Mouse (Mus musculus): ENCODE data around the gene Rnasek. TPM values are rescaled to one million over a fixed set of nuclear protein-coding genes. Genes with fewer than 3 reads are reported as not detected.
A peak's percentile ranks its signal among the peaks of the same experiment; 100 is the strongest.

The Rnasek gene
- total RNA-seq, 4 experiments from 2014 or later = 91.2 to 119 (median 96.3) TPM

DNA sequence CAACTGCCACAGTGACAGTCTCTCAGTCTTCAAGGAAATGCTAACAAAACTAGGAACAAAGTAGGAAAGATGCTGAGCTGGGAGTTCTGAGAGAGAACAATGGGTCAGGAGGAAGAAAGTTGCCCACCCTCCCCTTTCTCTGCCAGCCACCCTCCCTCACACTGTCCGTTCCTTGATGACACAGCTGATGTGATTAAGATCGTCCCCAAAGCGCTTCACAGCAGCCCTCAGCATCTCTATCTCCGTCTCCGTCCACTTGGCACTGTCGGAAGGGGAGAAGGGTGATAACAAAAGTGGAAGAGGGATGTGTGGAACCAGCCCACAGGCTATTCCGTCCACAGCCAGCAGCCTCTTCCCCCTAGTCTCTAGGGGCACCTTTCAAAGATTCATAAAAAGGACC, 2.9 kb downstream of the Rnasek start:
- no peak for DNase-seq (ENCODE audit: low spot score)

DNA sequence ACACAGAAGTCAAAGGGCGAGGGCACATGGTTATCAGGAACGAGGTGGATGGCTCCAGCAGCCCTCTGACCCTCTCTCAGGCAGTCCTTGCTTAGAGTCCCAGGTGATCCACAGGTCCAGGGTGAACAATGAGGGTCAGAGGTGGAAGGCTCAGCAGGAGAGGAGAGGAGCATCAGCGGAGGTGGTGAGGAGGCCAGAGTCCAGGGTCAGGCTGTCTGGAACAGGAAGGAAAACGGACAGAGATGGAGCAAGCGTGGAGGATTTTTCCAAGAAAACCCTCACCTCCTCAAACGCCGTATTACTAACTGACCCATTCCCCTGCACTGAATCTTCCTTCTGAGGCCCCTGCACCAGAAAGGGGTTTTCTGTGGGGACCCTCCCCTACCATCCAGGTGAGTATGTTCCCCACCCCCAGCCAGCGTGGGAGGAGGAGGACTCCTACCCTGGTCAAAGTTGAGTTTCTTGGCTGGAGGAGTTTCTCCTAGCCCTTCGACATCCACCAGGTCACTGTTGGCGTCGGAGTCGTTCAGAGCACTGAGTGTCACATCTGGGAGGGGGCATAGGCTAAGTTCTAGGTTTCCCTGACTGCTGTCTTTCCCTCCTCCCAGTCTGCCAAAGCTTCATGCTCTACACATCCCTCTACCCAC, 4.3 kb downstream of the Rnasek start:
- no peak for DNase-seq (ENCODE audit: low spot score)

DNA sequence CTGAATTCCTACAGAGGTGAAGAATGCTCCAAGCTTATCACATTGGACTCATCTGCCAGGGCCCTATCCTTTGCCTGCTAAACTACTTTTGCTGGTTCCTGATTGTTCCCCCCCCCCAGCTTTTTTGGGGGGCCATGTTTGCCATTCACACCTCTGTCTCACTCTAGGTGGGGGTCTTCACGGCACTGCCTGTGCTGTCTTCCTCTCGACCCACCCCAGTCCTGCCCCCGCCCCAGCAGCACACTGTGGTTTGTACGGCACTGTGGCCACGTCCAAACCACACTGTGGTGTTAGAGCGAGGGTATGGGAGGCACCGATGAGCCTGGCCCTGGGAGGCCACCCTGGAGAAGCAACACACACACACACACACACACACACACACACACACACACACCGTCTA, 5.1 kb downstream of the Rnasek start:
- DNase-seq (ENCODE audit: low spot score) = no peak

DNA sequence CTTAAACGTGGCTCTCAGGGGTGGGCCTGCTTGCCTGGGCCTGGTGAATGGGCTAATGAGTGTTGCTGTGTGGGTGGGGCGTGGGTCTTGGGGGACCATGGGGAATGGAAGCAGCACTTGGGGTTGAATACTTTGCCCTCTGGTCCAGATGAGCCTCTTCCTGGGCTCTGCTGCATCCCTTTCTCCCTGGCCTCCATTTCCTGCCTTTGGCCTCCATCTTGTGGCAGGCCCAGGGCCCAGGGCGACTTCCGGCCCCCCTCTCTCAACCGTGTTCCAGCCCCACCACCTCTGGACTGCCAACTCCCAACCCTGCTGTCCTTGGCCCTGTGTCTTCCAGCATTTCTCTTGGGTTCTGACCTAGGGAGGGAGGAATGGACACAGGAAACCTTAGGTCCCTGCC, 5.6 kb downstream of the Rnasek start:
- DNase-seq (ENCODE audit: low spot score) = no peak

DNA sequence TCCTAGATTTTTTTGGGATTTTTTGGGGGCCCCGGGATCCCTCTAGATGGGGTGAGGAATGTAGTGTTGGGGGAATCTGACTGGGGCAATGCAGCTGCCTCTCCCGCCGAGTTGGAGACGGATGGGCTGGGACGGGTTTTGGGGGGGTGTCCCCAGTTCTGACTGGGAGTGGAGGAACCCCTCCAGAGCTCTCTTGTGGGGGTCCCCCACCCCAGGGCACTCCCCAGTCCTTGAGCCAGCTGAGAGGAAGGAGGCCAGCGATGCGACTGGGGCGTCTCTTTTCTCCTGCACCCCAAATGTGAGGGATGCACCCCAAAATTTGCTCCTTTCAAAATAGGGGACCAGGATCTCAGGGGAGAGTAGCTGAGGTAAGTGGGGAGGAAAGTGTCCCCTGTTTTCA, 6.6 kb downstream of the Rnasek start:
- no peak for DNase-seq (ENCODE audit: low spot score)

DNA sequence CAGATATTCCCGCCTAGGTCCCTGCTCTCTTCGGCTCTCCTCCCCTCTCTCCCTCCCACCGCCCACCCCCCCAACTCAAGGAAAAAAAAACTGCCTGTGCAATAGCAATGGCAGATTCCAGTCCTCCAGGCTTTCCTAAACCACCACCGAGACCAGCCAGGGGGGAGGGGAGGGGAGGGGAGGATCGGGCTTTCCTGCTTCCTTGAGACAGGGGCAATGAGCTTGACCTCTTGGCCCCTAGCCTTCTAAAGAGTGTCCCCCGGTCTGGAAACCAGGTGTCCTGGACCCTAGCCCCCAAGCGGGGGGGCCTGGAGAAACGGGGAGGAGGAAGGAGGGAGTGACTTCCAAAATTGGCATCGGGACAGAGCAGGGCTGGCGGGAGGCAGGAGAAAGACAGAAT, 7.1 kb downstream of the Rnasek start:
- DNase-seq (ENCODE audit: low spot score) = no peak

DNA sequence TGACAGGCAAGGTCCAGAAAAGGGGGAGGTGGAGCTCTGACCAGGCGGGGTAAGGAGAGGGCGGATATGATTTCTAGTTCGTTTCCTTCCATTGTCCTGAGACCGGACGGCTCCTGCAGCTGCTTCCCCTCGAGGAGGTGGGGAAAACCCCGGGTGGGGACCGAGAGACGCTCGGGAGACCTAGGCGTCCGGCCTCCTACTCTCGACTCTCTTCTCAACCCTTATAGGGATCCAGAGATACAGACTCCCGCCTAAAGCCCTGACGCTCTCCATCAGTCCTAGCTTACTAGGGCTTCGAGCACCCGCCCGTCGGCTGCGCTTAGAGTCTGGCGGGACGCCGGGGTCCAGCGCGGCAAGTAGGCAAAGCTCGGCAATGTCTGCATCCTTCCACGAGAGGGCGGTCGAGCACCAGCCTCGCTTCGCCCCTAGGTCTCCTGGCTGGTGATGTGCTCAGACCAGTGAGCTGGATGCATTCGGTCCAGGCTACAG, 9.4 kb downstream of the Rnasek start:
- peak; percentile 90 for DNase-seq (ENCODE audit: low spot score)

DNA sequence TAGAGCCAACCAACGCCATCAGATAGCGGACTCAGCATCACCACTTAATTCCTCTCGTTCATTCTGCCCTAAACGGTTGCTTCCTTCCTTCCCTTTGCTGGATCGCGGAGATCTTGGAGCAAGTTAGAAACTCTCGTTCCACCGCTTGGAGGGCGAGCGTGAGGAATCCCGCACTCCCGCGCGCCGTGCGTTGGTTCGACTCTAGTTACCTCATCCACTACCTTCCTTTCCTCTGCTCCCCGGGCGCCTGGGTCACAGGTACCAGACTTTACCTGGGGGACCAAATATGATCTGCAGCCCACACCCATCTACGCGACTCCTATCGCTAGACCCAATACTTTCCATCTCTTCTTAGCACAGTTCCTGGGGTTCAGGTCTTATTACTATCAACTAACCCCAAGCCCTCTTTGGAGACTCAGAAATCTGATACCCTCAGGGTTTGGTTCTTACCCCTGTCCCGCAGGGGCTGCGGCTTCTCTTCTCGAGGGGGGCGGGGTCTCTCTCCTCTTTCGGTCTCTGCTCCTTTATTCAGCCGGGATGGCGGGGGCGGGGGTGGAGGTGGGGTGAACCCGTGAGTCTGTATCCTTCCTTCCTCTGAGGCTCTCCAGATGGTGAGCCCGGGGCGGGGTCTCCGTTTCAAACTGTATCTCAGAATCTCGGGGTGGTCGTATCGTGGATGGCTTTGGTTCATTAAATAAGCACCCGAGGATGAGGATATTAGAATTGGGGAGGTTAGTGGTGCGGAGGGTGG, 10.2 kb downstream of the Rnasek start, which contains the start of gene Bcl6b:
Gene Bcl6b, minus strand, starts transcription at position 539 of the 751 bp plus-strand sequence.
- DNase-seq (ENCODE audit: low spot score) = peak; percentile 65

DNA sequence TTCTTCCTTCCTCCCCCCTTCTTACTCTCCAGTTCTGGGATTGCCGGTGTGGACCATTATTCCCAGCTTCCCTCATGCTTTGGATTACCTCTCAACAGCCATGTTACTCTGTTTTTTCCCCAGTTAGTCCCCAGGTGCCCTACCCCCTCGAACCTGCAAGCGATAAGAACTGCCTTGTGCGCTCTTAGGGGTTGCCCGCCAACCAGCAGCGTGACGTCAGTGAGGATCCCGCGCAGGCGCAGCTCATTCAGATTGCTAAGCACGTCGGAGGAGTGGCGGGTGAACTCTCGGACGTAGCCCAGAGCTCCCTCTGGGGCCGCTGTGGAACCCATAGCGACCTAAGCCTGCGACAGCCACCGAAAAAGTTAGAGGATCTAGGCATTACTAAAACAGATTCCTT, 10.8 kb downstream of the Rnasek start:
- peak; percentile 87 for DNase-seq (ENCODE audit: low spot score)

DNA sequence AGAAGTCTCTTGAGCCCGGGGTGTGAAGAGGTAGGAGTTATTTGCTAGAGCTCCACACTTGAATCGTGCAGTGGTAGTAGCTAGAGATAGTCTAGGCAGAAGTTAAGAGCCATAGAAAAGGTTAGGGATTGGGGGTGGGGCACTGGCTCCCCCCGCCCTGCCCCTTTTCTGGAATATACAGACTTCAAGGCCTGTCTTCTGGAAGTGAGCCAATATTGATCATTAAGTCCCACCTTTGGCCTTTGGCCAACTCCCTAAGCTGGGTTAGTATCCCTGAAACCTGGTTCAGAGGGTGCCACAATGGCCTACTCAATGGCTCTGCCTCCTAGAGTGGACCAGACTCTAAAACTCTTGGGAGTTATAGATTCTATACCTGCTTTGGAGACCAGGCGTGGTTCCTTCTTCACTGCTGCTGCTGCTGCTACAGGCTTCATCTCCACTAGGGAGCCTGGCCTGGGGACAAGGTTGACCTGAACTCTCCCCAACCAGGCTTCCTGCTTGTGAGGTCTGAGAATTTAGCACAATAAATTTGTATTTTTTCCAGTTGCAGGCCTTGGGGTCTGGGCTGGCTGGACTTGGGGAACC, 11.9 kb downstream of the Rnasek start:
- no peak for DNase-seq (ENCODE audit: low spot score)

DNA sequence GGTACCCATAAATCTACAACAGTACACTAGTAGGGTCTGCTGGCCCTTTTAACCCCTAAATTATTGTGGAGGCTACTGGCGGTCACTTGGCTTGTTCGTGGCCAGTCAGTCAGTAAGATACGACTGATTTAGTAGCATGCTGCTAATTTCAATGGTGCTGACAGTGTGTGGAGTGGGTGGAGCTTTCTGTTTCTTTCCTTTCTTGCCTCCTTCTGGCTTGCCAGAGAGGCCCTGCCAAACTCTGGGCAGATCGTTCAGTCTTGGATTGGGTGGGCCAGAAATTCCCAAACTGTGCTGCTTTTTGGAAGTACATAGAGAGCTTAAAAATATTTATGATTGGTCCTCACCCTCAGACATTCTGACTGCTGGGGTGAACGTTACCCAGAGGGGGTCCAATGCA, 12.5 kb downstream of the Rnasek start:
- no peak for DNase-seq (ENCODE audit: low spot score)

DNA sequence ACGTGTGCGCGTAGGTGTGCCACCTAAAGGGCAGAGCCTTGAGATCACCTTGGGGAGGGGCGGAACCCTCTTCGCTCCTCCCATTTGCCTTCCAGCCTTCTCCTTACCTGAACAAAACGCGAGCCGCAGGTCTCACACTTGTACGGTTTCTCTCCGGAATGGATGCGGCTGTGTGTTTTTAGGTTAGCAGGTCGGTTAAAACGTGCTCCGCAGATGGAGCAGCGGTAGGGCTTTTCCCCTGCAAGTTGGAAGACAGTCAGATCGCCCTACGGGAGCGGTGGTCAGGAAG, 13.1 kb downstream of the Rnasek start:
- DNase-seq (ENCODE audit: low spot score) = no peak

DNA sequence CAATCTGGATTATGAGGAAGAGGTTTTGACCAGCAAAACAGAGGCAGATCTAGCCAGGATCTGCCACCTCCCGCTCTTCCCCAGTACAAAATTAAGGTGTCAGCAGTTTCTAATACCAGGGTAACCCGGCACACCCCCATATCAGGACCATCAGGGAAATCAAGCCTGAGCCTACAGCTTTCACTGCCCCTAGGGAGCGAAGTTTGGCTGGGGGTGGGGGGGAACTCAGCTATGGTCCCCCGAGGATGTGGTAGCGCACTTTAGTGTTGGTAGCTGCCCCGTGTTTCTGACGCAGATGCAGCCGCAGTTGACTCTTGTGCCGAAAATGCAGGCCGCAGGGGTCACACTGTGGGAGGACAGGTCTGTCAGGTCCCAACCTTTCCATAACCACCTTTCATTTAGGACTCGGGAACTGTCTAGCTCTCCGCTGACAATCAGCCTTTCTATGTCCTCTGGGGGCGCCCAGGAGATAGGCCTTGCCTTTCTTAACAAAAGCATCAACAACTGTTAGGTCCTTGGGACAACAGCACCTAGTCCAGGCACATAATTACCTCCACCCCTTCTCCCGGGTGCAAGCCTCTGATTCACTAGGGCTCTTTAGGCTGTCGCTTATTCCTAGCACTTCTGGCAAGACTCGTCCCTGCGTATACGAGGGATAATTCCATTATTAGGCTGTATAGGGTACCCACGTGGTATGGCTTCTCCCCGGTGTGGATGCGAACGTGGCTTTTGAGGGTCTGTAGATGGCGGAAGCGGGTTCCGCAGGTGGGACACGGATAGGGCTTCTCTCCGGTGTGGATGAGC, 13.6 kb downstream of the Rnasek start:
- no peak for DNase-seq (ENCODE audit: low spot score)

DNA sequence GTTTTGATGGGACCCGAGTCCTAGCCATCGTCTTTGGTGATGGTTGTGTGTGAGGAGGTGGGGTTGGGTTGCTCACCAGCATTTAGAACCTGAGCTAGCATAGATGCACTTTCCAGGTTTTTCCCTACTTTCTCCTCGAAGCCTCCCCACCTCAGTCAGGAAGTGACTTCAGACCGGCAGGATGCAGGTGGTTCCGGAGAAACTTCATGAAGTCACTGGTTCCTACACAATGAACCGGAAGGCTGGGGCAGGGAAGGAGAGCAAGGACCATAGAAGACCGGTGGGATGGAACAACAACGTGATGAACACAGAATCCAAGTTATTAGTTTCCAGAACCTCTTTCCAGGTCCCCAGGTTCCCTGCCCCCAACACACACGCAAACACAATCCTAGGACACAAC, 15.9 kb downstream of the Rnasek start:
- peak; percentile 90 for DNase-seq (ENCODE audit: low spot score)

DNA sequence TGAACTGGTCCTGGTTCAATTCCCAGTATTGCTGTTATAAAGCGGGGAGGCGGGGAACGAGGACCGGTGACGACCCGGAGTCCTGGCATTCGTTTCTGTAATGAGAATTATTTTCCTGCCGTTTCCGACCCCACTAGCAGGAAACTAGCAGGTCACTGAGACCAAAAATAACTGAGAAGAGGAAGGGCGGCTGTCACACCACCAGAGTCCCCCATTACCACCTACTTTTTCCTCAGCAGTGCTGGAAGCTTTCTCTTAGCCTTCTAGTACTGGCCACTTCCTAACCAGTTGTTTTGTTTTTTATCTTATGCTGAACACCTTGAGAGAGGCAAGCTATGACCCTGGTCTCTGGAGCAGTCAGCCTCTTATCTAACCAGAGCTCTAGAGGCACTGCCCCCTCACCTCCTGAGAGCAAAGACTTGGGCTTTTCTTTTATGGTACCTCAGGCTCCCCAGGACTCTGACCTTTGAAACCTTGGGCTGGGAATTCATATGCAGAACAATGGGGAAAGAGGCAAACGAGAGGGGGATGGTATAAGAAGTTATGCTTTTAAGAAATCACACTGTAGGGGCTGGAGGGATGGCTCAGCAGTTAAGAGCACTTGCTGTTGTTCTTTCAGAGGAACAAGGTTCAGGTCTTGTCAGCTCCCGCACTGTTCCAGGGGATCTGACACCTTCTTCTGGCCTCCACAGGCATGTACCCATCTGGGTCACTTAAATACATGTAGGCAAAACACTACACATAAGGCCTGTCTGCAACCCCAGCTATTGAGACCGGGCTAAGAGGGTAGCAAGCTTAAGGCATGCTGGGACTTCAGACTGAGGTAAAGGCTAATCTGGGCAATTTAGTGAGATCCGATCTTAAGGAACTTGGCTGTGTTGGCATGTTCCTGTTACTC, 17.8 kb downstream of the Rnasek start:
- DNase-seq (ENCODE audit: low spot score) = peak; percentile 75

DNA sequence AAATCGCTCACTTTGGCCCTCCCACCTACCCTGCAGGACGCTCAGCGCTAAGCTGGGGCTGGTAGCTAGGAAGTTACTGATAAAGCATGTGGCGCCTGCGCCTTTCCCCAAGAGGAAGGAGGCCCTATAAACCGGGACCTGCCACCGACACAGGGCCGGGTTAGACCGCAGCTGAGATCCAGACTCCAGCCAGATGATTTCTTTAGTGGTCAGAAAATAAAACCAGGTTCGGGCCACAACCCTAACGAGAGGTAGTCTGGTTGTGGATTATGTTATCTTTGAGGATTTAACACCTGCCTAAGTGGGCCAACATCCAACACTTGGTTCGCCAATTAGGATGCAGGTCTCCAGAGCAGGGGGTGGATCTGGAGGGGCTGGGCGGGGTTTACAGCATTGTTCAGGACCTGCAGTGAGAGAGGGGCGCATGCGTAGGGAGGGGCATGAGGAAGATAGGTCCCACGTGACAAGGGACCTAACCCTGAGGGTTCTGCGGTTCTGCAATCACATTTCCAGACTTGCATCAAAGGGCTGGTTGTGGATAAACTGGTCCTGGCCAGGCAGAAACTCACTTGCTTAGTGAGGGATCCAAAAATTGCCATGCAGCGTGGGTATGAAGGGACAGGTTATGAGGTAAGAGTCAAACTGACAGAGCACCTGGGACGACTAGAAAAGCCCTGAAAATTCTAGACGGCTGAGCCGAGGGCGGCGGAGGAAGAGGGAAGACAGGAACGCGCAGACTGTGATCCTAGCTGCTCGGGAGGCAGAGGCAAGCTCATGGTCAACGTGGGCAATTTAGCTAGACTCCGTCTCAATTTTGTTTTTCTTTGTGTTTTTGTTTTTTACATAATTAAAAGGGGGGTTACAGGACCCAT, 18.7 kb downstream of the Rnasek start, which contains the start of gene Slc16a13:
Gene Slc16a13, minus strand, starts transcription at position 334 of the 872 bp plus-strand sequence.
- DNase-seq (ENCODE audit: low spot score) = peak; percentile 94

DNA sequence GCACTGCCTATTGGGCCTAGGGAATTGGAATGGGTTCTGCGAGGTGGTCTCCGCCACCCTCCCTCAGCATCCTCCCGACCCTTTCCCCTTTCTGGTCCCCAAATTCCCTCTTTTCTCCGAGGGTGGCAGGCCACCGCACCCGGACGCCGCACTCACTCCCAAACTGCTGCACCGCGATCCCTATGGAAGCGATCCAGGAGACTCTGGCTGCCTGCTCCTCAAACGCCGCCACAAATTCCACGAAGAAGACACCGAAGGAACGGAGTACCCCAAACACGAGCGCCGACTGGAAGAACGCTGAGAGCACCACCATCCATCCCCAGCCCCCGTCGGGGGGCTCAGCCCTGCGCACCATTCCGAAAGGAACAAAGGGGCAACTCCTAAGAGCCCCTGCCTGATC, 19.3 kb downstream of the Rnasek start:
- DNase-seq (ENCODE audit: low spot score) = no peak

DNA sequence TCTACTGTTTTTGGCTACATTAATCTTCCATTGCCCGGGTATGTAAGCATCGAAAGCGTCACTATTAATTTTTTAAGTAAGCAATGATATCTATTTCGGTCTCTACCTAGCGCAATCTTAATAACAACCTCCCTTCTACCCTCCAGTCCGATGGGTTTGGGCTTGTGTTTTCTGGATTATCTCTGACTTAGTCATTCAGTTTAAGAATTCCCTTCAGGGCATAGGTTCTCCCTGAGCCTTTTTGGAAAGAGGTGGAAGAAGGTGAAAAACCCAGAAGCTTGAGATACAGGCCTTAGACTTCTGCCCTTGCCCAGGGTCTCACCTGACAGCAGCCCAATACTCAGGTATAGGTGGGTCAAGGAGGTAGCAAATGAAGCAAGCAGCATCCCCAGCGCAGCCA, 19.8 kb downstream of the Rnasek start:
- DNase-seq (ENCODE audit: low spot score) = no peak

DNA sequence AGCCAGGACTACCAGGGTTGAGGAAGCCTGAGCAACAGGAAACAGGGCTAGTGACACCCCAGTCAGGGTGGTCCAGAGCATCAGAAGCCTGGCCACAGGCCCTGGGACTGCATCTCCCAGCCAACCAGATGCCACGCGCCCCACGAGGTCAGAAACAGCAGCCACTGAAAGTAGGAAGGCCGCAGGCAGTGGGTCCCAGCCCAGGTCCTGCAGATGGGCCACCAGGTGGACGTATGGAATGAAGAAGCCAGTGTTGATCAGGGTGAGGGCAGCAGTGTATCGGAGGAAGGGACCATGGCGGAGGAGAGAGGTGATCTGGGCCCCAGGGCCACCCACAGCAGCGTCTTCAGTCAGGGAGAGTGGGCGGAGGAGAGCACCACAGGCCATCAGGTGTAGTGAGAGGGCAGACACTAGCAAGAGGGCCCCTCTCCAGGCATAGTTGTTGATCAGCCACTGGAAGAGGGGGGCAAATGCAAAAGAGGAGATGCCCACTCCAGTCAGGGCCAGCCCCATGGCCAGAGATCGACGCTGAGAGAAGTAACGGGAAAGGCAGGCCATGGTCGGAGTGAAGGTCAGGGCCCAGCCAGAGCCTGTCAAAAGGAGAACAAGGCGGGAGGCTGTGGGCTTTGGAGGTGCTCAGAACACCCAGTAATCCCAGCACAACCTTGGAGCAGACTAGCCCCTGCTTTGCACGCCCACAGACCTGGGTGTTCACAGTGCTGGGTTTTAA, 20.7 kb downstream of the Rnasek start:
- DNase-seq (ENCODE audit: low spot score) = no peak
